Mouse (Mus musculus) ES-Bruce4 (cell line): ENCODE measurements around the gene Nrl. TPM values are rescaled to one million over a fixed set of nuclear protein-coding genes. Genes with fewer than 3 reads are reported as not detected.

Source experiments
- H3K27ac ChIP-seq: 2 replicates; pipeline ENCODE4 v1.5.1; 2012; ENCODE audit warnings: low read length, inconsistent platforms; ENCODE audit not compliant: insufficient read depth
- H3K27me3 ChIP-seq: 2 replicates; pipeline ENCODE4 v1.6.1; 2012; ENCODE audit warnings: mild to moderate bottlenecking, low read length, inconsistent platforms; ENCODE audit not compliant: control insufficient read depth, poor library complexity, insufficient read depth, severe bottlenecking
- H3K36me3 ChIP-seq: 2 replicates; pipeline ENCODE4 v1.6.1; 2012; ENCODE audit warnings: inconsistent platforms, mild to moderate bottlenecking, low read length, moderate library complexity; ENCODE audit not compliant: control insufficient read depth, poor library complexity, insufficient read depth, severe bottlenecking
- H3K4me1 ChIP-seq: one replicate; pipeline ENCODE4 v1.8.1; 2011; ENCODE audit warnings: low read length; ENCODE audit not compliant: control insufficient read depth, insufficient read depth
- H3K4me3 ChIP-seq: 2 replicates; pipeline ENCODE4 v1.5.1; 2011; ENCODE audit warnings: low read depth, mild to moderate bottlenecking, low read length
- H3K9ac ChIP-seq: 2 replicates; pipeline ENCODE4 v1.6.1; 2012; ENCODE audit warnings: low read depth, mild to moderate bottlenecking, inconsistent platforms; ENCODE audit not compliant: poor library complexity, severe bottlenecking
- H3K9me3 ChIP-seq: replicated peaks from 2 replicates; pipeline ENCODE4 v1.6.1; 2012; ENCODE audit warnings: mild to moderate bottlenecking, low read length, inconsistent platforms; ENCODE audit not compliant: control insufficient read depth, poor library complexity, insufficient read depth, severe bottlenecking
- CTCF ChIP-seq: IDR thresholded peaks from one replicate; pipeline ENCODE4 v1.8.1; 2011; ENCODE audit warnings: low read depth, low read length
- EP300 ChIP-seq: IDR thresholded peaks from 2 replicates; pipeline ENCODE4 v1.6.1; 2011; ENCODE audit warnings: low read depth, low read length; ENCODE audit not compliant: insufficient read depth
- POLR2A ChIP-seq: IDR thresholded peaks from one replicate; pipeline ENCODE4 v1.8.1; 2011; ENCODE audit warnings: low read length; ENCODE audit not compliant: insufficient read depth
- polyA plus RNA-seq: library from polyadenylated mRNA; stranded (reverse); fragments of >200 nt; gene quantifications from 2 replicates; pipeline ENCODE4 v1.2.4, GENCODE M21; 2011; ENCODE audit warnings: low read depth; ENCODE audit not compliant: missing spikeins, insufficient read depth, insufficient read length

Nrl gene
- polyA plus RNA-seq, 1 experiment = not detected

- no peaks in the 10 kb centered on the region for H3K9me3 ChIP-seq
- no peaks in the 10 kb centered on the region for H3K36me3 ChIP-seq
- H3K4me1 ChIP-seq = peaks cover 1% of the 10 kb centered on the region
- no peaks in the 10 kb centered on the region for H3K27me3 ChIP-seq
- no peak overlapping the region for H3K4me3 ChIP-seq
- H3K27ac ChIP-seq = no peak overlapping the region
- no peak overlapping the region for H3K9ac ChIP-seq
- TF ChIP-seq POLR2A (no peak), CTCF (no peak), EP300 (no peak)
These were observed 31.0 kb upstream of the Nrl start for GRCm38 (mm10) chr14:55555788-55556187.

- no peak overlapping the region for H3K4me3 ChIP-seq
- no peaks in the 10 kb centered on the region for H3K27me3 ChIP-seq
- no peak overlapping the region for H3K27ac ChIP-seq
- no peak overlapping the region for H3K9ac ChIP-seq
- H3K4me1 ChIP-seq = peaks cover 1% of the 10 kb centered on the region
- no peak for TF ChIP-seq CTCF
- TF ChIP-seq EP300 = no peak
- no peak for TF ChIP-seq POLR2A
- peaks cover 2% of the 10 kb centered on the region for H3K36me3 ChIP-seq
- H3K9me3 ChIP-seq = no peaks in the 10 kb centered on the region
These were observed 29.9 kb upstream of the Nrl start for GRCm38 (mm10) chr14:55554635-55555034.

DNA sequence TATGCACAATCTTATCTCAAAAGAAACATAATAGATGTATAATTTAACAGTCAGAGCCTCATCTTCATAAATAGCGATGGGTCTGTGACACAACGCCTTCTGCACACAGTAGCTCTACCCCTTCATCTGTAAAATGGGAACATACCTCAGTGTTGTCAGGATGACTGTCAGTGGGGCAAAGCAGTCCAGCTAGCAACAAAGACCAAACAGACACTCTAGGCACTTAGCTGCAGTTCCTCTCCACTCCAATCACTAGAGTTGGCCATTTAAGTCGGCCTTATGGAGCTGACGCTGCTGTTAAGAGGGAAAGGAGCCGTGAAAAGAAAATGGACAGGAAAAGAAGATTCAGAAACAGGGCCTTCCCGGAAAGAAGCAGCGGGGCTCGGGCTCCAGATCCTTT lies 27.0 kb upstream of the Nrl start:
- Histone ChIP-seq H3K27ac (peak overlapping the region; percentile 56; the same call in 1 of the 2 replicates), H3K27me3 (no peaks in the 10 kb centered on the region), H3K4me3 (no peak overlapping the region), H3K36me3 (peaks cover 26% of the 10 kb centered on the region), H3K9ac (no peak overlapping the region), H3K9me3 (no peaks in the 10 kb centered on the region), H3K4me1 (peaks cover 1% of the 10 kb centered on the region)
- TF ChIP-seq POLR2A (no peak), CTCF (no peak), EP300 (no peak)

GRCm38 (mm10) chr14:55551347-55551746 lies 26.6 kb upstream of the Nrl start:
- Histone ChIP-seq H3K4me1 (peaks cover 1% of the 10 kb centered on the region), H3K9ac (no peak overlapping the region), H3K27ac (no peak overlapping the region), H3K4me3 (no peak overlapping the region), H3K36me3 (peaks cover 27% of the 10 kb centered on the region), H3K9me3 (no peaks in the 10 kb centered on the region), H3K27me3 (no peaks in the 10 kb centered on the region)
- TF ChIP-seq CTCF (no peak), EP300 (peak; percentile 84)

GRCm38 (mm10) chr14:55550191-55550590 lies 25.4 kb upstream of the Nrl start:
- H3K27ac ChIP-seq = no peak overlapping the region
- H3K4me1 ChIP-seq = peaks cover 1% of the 10 kb centered on the region

GRCm38 (mm10) chr14:55544334-55544733 lies 19.6 kb upstream of the Nrl start:
- Histone ChIP-seq H3K36me3 (peaks cover 49% of the 10 kb centered on the region), H3K9me3 (no peaks in the 10 kb centered on the region)
- TF ChIP-seq CTCF (no peak), EP300 (no peak), POLR2A (no peak)

More at GRCm38 (mm10) chr14:55550191-55550590, 25.4 kb upstream of the Nrl start:
- Histone ChIP-seq H3K4me3 (no peak overlapping the region), H3K9me3 (no peaks in the 10 kb centered on the region), H3K27me3 (no peaks in the 10 kb centered on the region), H3K9ac (no peak overlapping the region), H3K36me3 (peaks cover 36% of the 10 kb centered on the region)
- TF ChIP-seq CTCF (no peak), EP300 (no peak), POLR2A (no peak)

More at GRCm38 (mm10) chr14:55544334-55544733, 19.6 kb upstream of the Nrl start:
- H3K9ac ChIP-seq = no peak overlapping the region
- no peak overlapping the region for H3K27ac ChIP-seq
- H3K4me3 ChIP-seq = no peak overlapping the region
- H3K4me1 ChIP-seq = peaks cover 2% of the 10 kb centered on the region
- no peaks in the 10 kb centered on the region for H3K27me3 ChIP-seq
